Mouse (Mus musculus): ENCODE data around the gene Wnt9a.

DNA sequence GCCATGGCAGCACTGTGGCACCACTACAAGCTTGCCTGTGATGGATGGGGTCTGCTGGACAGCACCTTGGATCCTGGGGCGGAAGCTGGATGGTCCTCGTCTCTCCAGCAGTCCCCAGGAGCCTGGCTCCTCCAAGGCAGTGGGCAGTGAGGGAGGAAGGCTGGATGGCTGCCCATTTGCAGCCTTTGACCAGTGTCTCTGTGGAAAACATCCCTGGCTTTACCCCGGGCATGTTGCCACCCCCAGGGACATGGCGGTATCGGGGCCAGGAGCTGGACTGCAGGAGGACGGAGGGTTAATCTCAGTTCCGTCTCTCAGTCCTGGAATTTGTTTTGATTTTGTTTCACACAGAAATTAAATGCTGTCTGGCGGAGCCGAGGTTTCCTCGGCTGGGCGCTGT is 7.2 kb downstream of the Wnt9a start:
- TF ChIP-seq POLR2A (IDR thresholded peaks at IDR 0.05; ENCODE audit: low read depth, low read length) (no peak), CTCF (IDR thresholded peaks at IDR 0.05; ENCODE audit: borderline replicate concordance, insufficient read depth, low read length) (no peak)
